Mouse (Mus musculus): ENCODE data around the gene Dnah14.

GRCm38 (mm10) chr1:181742251-181742885, 166.0 kb downstream of the Dnah14 start:
- TF ChIP-seq POLR2A (IDR thresholded peaks at IDR 0.05; ENCODE audit: insufficient read depth, low read depth, low read length) = no peak
- no peak for TF ChIP-seq CTCF (IDR thresholded peaks at IDR 0.05; ENCODE audit: insufficient read depth, low read depth, low read length)
